Mouse (Mus musculus) lung, postnatal 0 days (tissue): ENCODE results near the gene Dgki.
"Not testable (repeated sequence)": the region's sequence is repeated elsewhere in the genome, so short reads cannot be mapped to it uniquely, and the experiment has no call there.

Experiments used
- CTCF ChIP-seq: IDR thresholded peaks from 2 replicates; pipeline ENCODE4 v1.5.1; 2016; ENCODE audit warnings: antibody characterized with exemption, mild to moderate bottlenecking
- EP300 ChIP-seq: IDR thresholded peaks from 2 replicates; pipeline ENCODE4 v1.6.1; 2016; ENCODE audit warnings: antibody characterized with exemption, mild to moderate bottlenecking, control low read depth

DNA sequence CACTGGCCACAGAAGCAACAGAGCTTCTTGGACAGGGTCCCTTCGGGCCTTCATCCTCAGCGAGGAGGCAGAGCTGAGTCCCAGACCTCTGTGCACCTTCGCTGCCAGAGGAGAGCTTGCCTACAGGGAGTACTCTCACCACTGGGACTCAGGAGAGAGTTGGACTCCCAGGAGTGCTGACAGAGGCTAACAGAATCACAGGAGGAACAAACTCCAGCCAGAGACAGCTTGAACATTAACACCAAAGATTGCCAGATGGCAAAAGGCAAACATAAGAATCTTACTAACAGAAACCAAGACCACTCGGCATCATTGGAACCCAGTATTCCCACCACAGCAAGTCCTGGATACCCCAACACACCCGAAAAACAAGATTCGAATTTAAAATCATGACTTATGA is 193.7 kb downstream of the Dgki start:
- TF ChIP-seq CTCF, EP300: not testable (repeated sequence)
